Mouse (Mus musculus): Measurements from ENCODE around the gene Evx2.

The Evx2 gene

DNA sequence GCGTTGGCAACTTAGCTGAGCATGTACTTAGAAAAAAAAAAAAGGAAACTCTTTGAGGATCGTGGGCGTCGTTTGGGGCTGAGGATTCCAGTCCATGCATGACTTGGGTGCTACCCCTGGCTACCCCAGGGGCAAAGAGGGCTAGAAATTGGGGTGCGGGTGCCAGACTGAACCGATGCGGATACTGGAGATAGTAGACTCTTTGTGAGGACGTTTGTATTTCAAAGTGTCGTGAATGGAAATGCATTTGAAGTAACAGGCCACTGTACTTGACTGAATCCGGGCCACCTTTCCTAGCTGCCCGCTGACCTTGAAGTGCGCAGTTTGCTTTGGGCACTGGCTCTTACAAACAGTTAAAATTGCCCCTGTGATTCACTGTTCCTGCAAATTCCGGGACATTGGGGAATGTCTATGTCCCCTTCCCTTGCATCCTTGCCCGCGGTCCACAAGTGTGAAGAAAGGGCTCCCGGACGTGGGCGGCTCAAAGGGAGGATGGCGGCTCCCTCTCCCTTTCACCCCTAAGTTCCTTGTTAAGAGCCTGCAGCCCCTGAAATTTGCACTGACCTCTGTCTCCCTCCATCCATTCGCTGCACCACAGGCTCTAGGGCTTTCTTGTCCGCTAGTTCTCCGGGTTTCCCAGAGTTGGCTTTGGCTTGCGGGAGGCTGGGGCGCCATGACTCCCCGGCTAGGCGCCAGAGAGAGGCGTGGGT is 27.8 kb upstream of the Evx2 start:
- in situ Hi-C loops (cut with MboI; ENCODE audit: low pct_unique_long_range_greater_than_20kb in 1 of 2, low sequenced_read_pairs in 2 of 2, unreplicated experiment in 1 of 2) = loop anchor here (10.0 to 25.0 kb wide), 2 partner anchors 48 to 900 kb away; no protein-coding TSS in a partner anchor

DNA sequence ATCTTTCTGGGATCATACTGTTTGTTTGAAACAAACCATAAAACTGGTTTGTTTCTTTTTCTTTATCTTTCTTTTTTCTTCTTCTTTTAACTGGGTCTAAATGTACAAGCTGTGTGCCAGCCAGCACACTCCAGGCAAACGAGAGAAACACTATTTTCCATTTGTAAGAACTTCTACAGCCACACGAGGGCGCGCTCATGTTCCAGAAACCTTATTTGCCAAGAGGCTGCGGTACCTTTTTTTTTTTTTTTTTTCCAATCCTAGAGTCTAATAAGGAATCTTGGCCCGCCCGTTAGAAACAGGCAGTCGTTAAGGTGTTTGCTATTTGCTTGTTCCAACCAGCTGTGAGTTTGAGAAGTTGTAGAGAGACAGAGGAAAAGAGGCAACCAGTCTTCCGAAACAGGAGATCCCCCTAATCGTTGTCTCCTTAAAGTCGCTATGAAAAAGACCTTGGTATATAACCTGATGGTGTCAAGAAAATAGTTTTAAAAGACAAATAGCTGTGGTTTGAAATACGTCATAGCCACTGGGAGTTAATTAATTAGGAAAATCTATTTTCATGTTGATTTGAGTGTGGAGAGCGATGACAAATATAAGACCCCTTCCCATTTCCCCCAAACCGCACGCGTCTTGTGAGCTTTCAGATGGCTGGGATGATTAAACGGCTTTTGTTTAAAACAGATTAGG is 27.1 kb upstream of the Evx2 start:
- in situ Hi-C loops (cut with MboI; ENCODE audit: low pct_unique_long_range_greater_than_20kb in 1 of 2, low sequenced_read_pairs in 2 of 2, unreplicated experiment in 1 of 2) = loop anchor here (10.0 to 25.0 kb wide), 2 partner anchors 48 to 901 kb away; no protein-coding TSS in a partner anchor

DNA sequence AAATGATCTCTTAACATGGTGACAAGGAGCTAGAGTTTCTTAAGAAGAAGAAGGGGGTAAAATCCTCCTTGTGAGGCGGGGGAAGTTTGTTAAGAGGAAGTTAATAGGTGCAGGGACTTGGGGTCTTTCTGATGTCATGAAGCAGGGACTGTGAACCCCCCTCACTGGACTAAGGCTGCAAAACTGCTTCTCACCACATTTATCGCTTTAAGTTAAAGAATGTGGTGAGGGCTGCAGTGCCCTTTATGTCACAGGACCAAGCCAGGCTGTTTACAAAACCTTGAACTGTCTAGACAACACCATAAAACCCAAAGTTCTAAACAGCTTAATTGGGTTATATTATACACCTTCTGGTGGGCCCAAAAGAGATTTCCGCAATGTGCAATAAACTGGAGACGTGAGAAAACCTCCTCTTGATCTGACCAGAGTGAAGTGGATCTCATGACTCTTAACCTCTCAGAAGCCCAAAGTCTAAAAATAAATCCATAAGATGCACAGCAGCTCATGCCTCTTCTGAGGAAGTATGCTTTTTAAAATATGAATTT is 25.8 kb upstream of the Evx2 start:
- in situ Hi-C loops (cut with MboI; ENCODE audit: low pct_unique_long_range_greater_than_20kb in 1 of 2, low sequenced_read_pairs in 2 of 2, unreplicated experiment in 1 of 2) = loop anchor here (10.0 to 25.0 kb wide), 2 partner anchors 50 to 902 kb away; no protein-coding TSS in a partner anchor

GRCm38 (mm10) chr2:74684106-74684505 is 24.7 kb upstream of the Evx2 start:
- in situ Hi-C loops (cut with MboI; ENCODE audit: low pct_unique_long_range_greater_than_20kb in 1 of 2, low sequenced_read_pairs in 2 of 2, unreplicated experiment in 1 of 2) = loop anchor here (10.0 to 25.0 kb wide), 2 partner anchors 51 to 903 kb away; no protein-coding TSS in a partner anchor

DNA sequence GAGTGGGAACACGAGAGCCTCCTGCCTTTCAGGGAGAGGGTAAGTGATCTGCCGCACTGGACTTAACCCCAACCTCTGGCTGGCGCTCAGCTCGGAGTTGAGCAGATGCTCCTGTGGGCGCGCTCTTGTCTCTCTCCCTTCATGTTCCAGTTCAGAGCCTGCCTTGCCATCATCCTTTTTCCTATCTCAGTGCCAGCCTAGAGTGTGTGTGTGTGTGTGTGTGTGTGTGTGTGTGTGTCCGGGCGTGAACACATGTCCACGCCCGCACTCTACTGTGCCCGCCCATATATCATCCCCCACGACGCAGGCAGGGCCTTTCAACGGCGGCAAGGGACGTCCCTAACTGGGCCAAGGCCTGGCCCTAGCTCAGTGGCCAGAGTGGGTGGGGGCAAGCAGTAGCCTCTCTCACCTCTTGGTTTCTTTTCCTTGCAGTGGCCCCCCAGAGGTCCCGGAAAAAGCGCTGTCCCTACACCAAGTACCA is 24.2 kb upstream of the Evx2 start:
- in situ Hi-C loops (cut with MboI; ENCODE audit: low pct_unique_long_range_greater_than_20kb in 1 of 2, low sequenced_read_pairs in 2 of 2, unreplicated experiment in 1 of 2) = loop anchor here (10.0 to 25.0 kb wide), 2 partner anchors 51 to 904 kb away; no protein-coding TSS in a partner anchor

GRCm38 (mm10) chr2:74682796-74683195 is 23.4 kb upstream of the Evx2 start:
- in situ Hi-C loops (cut with MboI; ENCODE audit: low pct_unique_long_range_greater_than_20kb in 1 of 2, low sequenced_read_pairs in 2 of 2, unreplicated experiment in 1 of 2) = loop anchor here (10.0 to 25.0 kb wide), 2 partner anchors 52 to 905 kb away; no protein-coding TSS in a partner anchor

- in situ Hi-C loops (cut with MboI; ENCODE audit: low pct_unique_long_range_greater_than_20kb in 1 of 2, low sequenced_read_pairs in 2 of 2, unreplicated experiment in 1 of 2) = loop anchor here (10.0 to 25.0 kb wide), 2 partner anchors 53 to 905 kb away; no protein-coding TSS in a partner anchor
These were observed 22.5 kb upstream of the Evx2 start for GRCm38 (mm10) chr2:74681594-74682531.

GRCm38 (mm10) chr2:74680561-74681398 is 21.4 kb upstream of the Evx2 start:
- in situ Hi-C loops (cut with MboI; ENCODE audit: low pct_unique_long_range_greater_than_20kb in 1 of 2, low sequenced_read_pairs in 2 of 2, unreplicated experiment in 1 of 2) = loop anchor here (10.0 to 25.0 kb wide), 2 partner anchors 54 to 907 kb away; no protein-coding TSS in a partner anchor

- in situ Hi-C loops (cut with MboI; ENCODE audit: low pct_unique_long_range_greater_than_20kb in 1 of 2, low sequenced_read_pairs in 2 of 2, unreplicated experiment in 1 of 2) = loop anchor here (10.0 to 25.0 kb wide), 3 partner anchors 55 to 1115 kb away; no protein-coding TSS in a partner anchor
These were observed 20.6 kb upstream of the Evx2 start for GRCm38 (mm10) chr2:74679980-74680379.

GRCm38 (mm10) chr2:74679596-74679971 is 20.2 kb upstream of the Evx2 start:
- in situ Hi-C loops (cut with MboI; ENCODE audit: low pct_unique_long_range_greater_than_20kb in 1 of 2, low sequenced_read_pairs in 2 of 2, unreplicated experiment in 1 of 2) = loop anchor here (10.0 to 25.0 kb wide), 2 partner anchors 908 to 1115 kb away; no protein-coding TSS in a partner anchor

DNA sequence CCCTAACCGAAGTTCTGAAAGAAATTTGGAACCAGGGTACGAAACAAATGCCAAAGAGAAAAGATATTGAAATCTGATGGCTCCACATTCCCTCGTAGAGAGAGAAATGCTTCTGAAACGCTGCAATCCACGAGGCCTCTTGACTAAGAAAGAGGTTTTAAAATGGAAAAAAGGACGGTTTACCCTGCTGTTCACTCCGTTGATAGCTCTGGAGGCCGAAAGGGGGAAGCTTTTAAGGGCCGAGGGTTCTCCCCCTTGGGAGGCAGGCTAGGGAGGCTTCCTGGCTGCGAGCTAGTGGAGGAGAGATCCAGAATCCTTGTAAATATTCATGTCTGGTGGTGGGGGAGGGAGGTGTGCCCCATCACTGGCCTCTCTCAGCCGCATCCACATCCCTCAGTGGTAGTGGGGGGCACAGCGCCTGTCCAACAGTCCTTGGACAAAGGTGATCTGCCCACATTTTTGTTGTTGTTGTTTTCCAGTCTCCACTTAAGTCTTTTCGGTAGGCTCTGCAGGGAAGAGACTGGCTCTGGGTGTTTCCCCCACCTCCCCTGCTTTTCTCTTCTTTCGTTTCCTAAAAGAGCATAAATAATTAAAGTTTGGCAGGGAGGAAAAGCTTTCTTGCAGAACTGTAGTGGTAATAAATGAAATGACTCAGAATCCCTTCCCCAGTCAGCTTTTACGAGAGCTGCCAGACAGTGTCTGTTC is 19.7 kb upstream of the Evx2 start, which contains the start of gene Hoxd11:
Gene Hoxd11, plus strand, starts transcription at position 667 of the 705 bp plus-strand sequence.
- in situ Hi-C loops (cut with MboI; ENCODE audit: low pct_unique_long_range_greater_than_20kb in 1 of 2, low sequenced_read_pairs in 2 of 2, unreplicated experiment in 1 of 2) = loop anchor here (10.0 to 25.0 kb wide), 2 partner anchors 908 to 1114 kb away; no protein-coding TSS in a partner anchor

- in situ Hi-C loops (cut with MboI; ENCODE audit: low pct_unique_long_range_greater_than_20kb in 1 of 2, low sequenced_read_pairs in 2 of 2, unreplicated experiment in 1 of 2) = loop anchor here (10.0 to 25.0 kb wide), 2 partner anchors 910 to 1112 kb away; no protein-coding TSS in a partner anchor
These were observed 17.7 kb upstream of the Evx2 start for GRCm38 (mm10) chr2:74677106-74677505.

DNA sequence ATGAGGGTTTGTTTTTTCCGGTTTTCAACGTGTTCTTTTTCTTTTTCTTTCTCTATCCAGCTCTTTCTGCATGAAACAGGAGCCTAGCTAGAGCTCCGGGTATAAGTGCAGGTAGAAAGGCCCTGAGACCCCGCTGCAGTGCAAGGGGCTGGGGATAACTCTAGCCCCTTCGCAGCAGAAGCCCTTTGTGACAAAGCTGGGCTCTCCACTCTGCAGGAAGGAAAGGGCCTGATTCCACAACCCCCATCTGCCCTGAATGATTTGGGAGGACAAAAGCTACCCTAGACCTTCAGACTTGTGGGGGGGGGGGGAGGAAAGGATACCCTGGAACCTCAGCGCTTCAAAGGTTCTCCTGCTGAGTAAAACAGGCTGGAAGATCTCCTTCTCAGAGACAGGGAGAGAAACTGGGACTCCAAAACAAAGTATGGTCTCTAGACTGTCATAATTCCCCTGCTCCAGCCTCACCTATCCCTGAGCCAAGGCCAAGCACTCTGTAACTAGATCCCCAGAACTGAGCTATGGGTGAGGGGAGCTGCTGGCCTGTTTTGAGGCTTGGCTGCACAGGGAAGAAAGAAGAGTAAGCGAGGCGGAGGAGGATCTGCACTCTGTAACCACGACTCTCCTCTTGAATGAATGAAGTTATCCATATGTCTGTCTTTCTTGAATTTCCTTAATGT is 17.2 kb upstream of the Evx2 start:
- in situ Hi-C loops (cut with MboI; ENCODE audit: low pct_unique_long_range_greater_than_20kb in 1 of 2, low sequenced_read_pairs in 2 of 2, unreplicated experiment in 1 of 2) = loop anchor here (10.0 to 25.0 kb wide), 2 partner anchors 911 to 1112 kb away; no protein-coding TSS in a partner anchor

DNA sequence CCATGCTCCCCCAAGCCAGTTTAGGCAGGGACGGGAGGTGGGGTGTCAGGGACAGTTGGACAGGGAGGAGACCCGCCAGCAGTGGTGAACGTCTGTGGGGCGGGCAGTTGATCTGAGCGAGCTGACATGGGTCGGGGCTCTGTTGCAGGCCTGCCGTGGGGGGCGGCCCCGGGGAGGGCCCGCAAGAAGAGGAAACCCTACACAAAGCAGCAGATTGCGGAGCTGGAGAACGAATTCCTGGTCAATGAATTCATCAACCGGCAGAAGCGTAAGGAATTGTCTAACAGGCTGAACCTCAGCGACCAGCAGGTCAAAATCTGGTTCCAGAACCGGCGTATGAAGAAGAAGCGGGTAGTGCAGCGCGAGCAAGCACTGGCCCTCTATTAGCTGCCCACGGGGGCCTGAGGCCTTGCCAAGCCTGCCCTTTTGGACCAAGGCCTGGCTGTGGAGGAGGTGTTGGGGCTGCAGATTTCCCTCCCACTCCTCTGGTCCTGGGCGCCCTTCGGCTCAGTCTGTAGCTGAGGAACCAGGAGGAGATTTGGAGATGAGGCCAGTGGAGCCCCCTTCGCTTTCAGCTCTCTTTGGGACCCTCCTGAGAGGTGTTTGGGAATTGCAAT is 16.4 kb upstream of the Evx2 start:
- in situ Hi-C loops (cut with MboI; ENCODE audit: low pct_unique_long_range_greater_than_20kb in 1 of 2, low sequenced_read_pairs in 2 of 2, unreplicated experiment in 1 of 2) = loop anchor here (10.0 to 25.0 kb wide), 2 partner anchors 912 to 1111 kb away; no protein-coding TSS in a partner anchor
